Mouse (Mus musculus) left cerebral cortex, postnatal 4 days (tissue): ENCODE data around the gene Herc2. TPM values are rescaled to one million over a fixed set of nuclear protein-coding genes. Genes with fewer than 3 reads are reported as not detected.

ENCODE experiments used
- DNase-seq: peaks from one replicate; pipeline ENCODE4 v3.0.0-alpha.2; 2022
- intact Hi-C: fragments of 180-260 bp; cut with DNase I; formaldehyde crosslinking; loops from one replicate; pipeline ENCODE4 v1.15.1; 2025
- total RNA-seq, 2 experiments: library from RNA; stranded (reverse); gene quantifications; 2 replicates each; pipeline ENCODE4 v1.2.3; 2021

Herc2 gene
- total RNA-seq, 2 experiments from 2014 or later = 130 to 131 TPM

DNA sequence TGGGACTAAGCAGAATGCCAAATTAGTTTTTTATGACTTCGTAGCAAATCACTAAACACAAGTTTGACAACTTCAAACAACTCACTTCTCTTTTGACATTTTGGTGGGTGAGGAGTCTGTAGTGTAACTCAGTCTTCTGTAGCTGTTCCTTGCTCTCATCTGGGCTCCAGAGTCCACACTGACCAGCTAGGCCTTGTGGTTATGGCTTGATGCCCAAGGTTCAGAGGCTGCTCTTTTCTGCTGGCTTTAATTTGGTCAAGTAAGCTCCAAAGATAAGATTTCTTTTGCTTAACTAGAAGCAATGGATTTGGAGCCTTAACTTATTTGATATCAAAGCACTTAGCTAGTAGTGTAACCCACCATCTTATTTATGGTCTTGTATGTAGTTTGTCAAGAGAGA lies 14.9 kb downstream of the Herc2 start:
- intact Hi-C loops = no loop called here
- DNase-seq = no peak

DNA sequence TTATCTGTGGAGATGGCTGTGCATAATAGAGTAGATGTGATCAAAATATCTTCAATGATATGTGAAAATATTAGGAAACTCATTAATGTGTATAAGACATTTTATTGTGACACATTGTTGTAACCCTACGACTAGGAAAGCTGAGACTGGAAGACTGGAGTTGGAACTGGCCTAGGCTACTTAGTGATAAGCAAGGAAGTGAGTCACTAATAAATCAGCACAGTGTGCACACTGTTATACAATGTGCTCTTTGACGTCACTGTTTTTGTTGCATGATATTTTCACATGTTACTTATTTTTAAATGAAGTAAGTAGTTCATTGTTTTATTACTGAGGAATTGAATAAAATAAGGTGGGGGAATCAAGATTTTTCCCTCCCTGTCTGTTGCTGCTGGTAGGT lies 16.1 kb downstream of the Herc2 start:
- intact Hi-C loops = no loop called here
- no peak for DNase-seq

DNA sequence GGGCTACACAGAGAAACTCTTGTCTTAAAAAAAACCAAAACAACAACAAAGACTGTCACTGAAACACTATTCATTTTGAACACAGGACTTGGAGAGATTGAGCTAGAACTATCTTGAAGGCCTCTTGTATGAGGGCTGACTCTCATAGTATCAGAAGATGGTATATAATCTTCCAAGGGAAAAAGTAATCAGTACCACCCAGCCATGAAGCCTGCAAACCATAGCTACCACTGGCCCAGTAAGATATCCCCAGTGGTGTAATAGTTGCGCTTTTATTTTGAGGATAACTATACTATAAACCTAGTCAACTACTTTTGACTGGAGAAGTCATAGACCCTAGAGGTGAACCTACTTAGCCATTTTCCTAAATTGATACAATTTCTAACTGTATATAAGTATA lies 16.6 kb downstream of the Herc2 start:
- intact Hi-C loops = no loop called here
- no peak for DNase-seq

GRCm38 (mm10) chr7:56071724-56072123 lies 21.7 kb downstream of the Herc2 start:
- DNase-seq = no peak
- intact Hi-C loops = no loop called here

GRCm38 (mm10) chr7:56083034-56083433 lies 33.0 kb downstream of the Herc2 start:
- intact Hi-C loops = no loop called here
- DNase-seq = no peak

- no peak for DNase-seq
- intact Hi-C loops = no loop called here
Observed at GRCm38 (mm10) chr7:56089097-56089496, 39.1 kb downstream of the Herc2 start.

GRCm38 (mm10) chr7:56091445-56091844 lies 41.4 kb downstream of the Herc2 start:
- intact Hi-C loops = loop anchor here (10.0 kb wide), 1 partner anchor 107 kb away; no protein-coding TSS in a partner anchor
- no peak for DNase-seq

- intact Hi-C loops = no loop called here
- no peak for DNase-seq
Observed at GRCm38 (mm10) chr7:56102293-56102847, 52.4 kb downstream of the Herc2 start.

- intact Hi-C loops = no loop called here
Observed at GRCm38 (mm10) chr7:56112999-56113398, 63.0 kb downstream of the Herc2 start.

DNA sequence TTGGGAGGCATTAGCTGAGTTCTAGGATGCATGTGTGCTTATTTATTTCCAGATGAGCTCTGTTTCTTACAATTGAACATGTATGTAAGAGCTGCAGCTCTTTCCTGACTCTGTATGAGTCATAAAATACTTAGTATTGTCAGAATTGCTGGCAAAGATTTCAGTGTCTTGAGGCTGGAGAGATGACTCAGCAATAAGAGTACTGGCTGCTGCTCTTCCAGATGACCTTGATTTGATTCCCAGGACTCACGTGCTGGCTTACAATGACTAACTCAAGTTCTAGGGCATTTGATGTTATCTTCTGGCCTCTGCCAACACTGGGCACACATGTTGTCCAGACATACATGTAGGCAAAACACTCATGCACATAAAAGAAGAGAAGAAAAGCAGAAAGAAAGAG lies 64.2 kb downstream of the Herc2 start:
- DNase-seq = no peak
- intact Hi-C loops = no loop called here

More at GRCm38 (mm10) chr7:56112999-56113398, 63.0 kb downstream of the Herc2 start:
- no peak for DNase-seq

DNA sequence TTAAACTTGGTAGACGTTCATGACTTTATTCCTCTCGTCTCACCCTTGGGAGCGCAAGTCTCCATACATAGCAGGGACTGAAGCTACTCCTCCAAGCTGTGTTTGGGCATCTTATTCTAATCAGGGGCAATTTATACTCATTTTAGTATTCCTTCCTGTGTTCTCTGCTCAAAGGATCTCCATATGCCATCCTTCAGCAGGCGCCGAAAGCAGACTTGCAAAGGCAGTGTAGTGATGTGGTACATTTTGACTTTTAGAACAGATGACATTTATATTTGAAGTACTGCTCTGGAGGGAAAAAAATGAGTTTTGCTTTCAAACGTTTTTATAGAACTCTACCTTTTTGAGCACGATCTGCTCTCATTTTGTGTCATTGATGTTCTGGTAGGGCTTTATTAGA lies 71.0 kb downstream of the Herc2 start:
- DNase-seq = no peak
- intact Hi-C loops = no loop called here

- DNase-seq = no peak
- intact Hi-C loops = no loop called here
Observed at GRCm38 (mm10) chr7:56121425-56121824, 71.4 kb downstream of the Herc2 start.

- DNase-seq = no peak
- intact Hi-C loops = no loop called here
Observed at GRCm38 (mm10) chr7:56128080-56128479, 78.1 kb downstream of the Herc2 start.

DNA sequence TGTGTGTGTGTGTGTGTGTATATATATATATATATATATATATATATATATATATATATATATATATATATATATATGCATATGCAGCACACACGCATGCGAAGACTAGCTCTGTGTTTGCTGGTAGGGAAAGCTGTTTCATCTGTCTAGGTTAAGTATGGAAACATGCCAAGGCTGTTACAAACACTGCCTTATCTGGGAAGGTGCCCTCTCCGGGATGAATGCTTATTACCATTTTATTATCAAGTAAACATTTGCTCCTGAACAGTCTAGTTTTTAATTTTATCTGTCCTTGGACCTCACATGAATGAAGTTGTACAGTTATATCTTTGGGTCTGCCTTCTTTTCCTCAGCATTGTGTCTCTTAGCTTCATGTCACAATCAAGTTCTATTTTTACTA lies 79.6 kb downstream of the Herc2 start:
- intact Hi-C loops = no loop called here
- DNase-seq = no peak

DNA sequence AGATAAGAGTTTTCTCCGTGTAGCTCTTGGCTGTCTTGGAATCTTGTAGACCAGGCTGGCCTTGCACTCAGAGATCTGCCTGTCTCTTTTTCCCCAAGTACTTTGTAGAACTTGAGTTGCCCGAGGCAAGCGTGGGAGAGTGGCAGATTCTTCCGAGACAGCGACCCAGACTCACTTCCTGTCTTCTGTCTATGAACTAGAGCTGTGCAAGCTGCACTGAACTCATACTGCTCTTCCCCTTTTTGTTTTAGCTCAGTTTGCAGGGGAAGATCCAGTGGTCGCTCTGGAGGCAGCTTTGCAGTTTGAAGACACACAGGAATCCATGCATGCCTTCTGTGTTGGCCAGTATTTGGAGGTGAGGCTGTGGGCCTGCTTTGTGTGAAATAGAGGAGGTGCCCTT lies 81.6 kb downstream of the Herc2 start:
- DNase-seq = no peak
- intact Hi-C loops = loop anchor here (10.0 kb wide), 1 partner anchor 317 kb away; no protein-coding TSS in a partner anchor

DNA sequence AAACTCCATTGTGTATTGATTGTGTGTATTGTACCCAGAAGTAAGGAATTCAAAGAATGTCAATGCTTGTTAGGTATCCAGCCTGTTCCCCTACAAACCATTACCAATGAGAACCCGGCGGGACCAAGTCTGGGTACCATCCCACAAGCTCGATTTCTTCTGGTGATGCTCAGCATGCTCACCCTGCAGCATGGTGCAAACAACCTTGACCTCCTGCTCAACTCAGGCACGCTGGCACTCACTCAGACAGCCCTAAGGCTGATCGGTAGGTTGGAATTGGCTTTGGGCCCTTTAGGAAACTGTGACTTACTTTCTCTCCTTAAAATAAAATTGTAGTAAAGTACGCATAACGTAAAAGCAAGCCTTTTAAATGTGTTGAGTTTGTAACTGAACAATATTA lies 88.7 kb downstream of the Herc2 start:
- DNase-seq = no peak
- intact Hi-C loops = loop anchor here (10.0 kb wide), 1 partner anchor 324 kb away; no protein-coding TSS in a partner anchor

DNA sequence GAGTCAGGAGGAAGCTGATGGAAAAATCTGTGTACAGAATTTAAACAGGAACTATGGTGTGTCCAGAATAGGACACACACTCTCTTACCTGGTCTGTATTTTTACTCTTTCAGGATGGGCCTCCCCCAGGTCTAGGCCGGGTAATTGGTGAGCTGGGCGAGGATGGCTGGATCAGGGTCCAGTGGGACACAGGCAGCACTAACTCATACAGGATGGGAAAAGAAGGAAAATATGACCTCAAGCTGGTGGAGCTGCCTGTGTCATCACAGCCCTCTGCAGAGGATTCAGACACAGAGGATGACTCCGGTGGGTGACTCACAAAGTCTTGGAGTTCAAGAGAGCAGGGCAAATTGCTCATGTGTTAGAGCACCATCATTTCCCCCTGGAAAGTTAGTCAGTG lies 96.4 kb downstream of the Herc2 start:
- DNase-seq = no peak
- intact Hi-C loops = no loop called here

DNA sequence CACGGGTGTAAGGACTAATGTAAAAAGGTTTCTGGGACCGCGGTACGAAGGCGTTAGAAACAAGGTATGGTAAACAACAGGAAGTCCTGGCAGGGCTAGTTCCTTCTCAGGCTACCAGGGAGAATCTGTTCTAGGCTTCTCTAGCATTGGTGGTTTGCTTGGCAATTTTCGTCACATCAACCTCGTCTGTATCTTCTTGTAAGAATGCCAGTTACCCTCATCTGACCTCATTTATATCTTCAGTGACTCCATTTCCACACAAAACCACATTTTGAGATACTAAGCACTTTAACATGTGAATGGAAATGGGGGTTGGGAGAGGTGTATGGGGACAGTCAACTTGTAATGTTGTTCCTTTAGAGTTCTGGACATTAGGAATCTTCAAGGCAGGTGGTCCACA lies 98.9 kb downstream of the Herc2 start:
- intact Hi-C loops = no loop called here
- DNase-seq = no peak

DNA sequence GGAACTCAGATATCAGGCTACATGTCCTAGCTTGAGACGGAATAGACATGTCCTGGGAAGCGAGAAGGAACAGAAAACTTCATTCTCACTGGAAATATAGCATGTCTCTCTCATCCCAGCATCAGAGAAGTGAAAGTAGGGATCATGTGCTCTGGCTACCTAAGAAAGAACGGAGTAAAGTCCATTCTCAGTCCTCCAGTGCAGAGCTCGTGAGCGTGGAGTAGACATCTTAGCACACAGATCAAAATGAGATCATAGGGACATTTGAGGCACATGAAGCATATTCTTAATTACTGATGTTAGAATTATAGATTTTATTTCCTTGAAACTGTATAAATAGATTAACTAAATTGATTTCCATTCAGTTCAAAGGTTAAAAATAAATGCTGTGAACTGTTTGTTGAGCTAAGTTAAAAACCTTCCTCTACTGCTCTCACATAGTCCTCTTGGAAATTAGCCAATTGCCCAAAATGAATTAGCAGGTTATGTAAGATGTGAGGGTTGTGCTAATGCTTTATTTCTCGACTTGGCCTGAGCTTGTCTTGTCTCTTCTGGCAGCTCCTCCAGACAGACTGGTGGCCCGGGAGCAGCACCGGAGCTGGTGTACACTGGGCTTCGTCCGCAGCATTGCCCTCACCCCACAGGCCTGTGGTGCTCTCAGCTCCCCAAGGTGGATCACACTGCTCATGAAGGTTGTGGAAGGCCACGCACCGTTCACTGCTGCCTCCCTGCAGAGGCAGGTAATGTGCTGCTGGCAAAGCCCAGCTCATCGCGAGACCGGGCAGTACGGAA lies 102.1 kb downstream of the Herc2 start:
- intact Hi-C loops = no loop called here
- DNase-seq = no peak

DNA sequence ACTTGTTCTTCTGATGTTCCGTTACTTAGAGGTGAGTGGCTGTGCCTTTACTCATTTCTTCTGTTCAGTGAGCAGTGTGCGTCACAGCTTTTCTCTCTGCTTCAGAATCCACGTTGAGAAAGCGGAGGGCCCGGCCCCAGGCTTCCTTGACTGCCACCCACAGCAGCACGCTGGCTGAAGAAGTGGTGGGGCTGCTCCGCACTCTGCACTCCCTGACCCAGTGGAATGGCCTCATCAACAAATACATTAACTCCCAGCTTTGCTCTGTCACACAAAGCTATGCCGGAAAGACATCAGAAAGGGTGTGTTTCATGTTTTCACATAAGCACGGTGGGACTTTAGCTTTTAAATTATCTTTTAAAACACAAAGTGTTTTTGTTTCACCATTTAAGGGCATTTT lies 103.2 kb downstream of the Herc2 start:
- no peak for DNase-seq
- intact Hi-C loops = no loop called here

DNA sequence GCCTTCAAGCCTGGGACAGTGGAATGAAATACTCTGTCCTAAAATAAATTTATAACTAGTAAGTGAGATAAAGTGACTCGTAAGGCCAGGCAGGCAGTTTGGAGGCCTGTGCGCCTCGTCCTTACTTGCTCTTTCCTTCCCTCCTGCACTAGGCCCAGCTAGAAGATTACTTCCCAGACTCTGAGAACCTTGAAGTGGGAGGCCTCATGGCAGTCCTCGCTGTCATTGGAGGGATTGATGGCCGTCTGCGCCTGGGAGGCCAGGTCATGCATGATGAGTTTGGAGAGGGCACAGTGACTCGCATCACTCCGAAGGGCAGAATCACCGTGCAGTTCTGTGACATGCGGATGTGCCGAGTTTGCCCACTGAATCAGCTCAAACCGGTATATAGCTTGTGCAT lies 103.6 kb downstream of the Herc2 start:
- no peak for DNase-seq
- intact Hi-C loops = no loop called here

- intact Hi-C loops = no loop called here
- DNase-seq = no peak
Observed at GRCm38 (mm10) chr7:56163316-56163715, 113.3 kb downstream of the Herc2 start.
